In genomic region chr16:88174083-88174721, GRCm38 (mm10) we compare ENCODE assay signal across 12 mouse cellular contexts.
DNase-seq lines count a peak whose midpoint lies in the region; ATAC-seq and TF ChIP-seq lines count a peak whose summit lies in the region.
"Had no signal": no experiment of that assay in that cellular context is flagged by ENCODE, and none has a peak within 500 bp of the region (broad histone marks: within the 10 kb centered on the region; RNA-seq: fewer than 3 reads in every experiment).

No protein-coding gene starts in this region.

- intact Hi-C loops in left cerebral cortex, postnatal 36 days (cut with DNase I) = no loop called here

- no peak; the same call in 1 of the 2 replicates for TF ChIP-seq CTCF in hindbrain, postnatal 0 days (IDR thresholded peaks at IDR 0.05; ENCODE audit: low read depth)

- peak; percentile 89 for ATAC-seq in forebrain, embryonic 15.5 days (replicated peaks)
- no peak for ATAC-seq in forebrain, embryonic 12.5 days (ENCODE audit: low FRiP score)
- peak; percentile 83 for ATAC-seq in hindbrain, postnatal 0 days
- ATAC-seq in activated CD4-positive, CD25-positive, alpha-beta regulatory T cell, adult 4 months = no peak
- ATAC-seq in erythroblast, adult 5-6 weeks (replicated peaks; ENCODE audit: low FRiP score, poor library complexity, severe bottlenecking) = no peak

- H3K27ac ChIP-seq in forebrain, embryonic 15.5 days (replicated peaks) = 0 out of 2 replicates have a peak overlapping the region, but pooled peaks have one; percentile 4
- H3K27ac ChIP-seq in forebrain, embryonic 12.5 days = no peak overlapping the region
- H3K27ac ChIP-seq in hindbrain, postnatal 0 days = peak overlapping the region; percentile 22; the same call in 1 of the 2 replicates
- H3K27ac ChIP-seq: liver, embryonic 15.5 days; stomach, embryonic 15.5 days had no signal

- 25% methylated on average over 9 of the region's 9 CpGs for WGBS in forebrain, embryonic 15.5 days
- WGBS in forebrain, embryonic 12.5 days = 63% methylated on average over 9 of the region's 9 CpGs
- 34% methylated on average over 9 of the region's 9 CpGs for WGBS in hindbrain, postnatal 0 days

- H3K4me2 ChIP-seq in forebrain, embryonic 15.5 days (replicated peaks) = peak overlapping the region; percentile 23
- no peak overlapping the region for H3K4me2 ChIP-seq in forebrain, embryonic 12.5 days
- H3K4me2 ChIP-seq in hindbrain, postnatal 0 days (ENCODE audit: low read depth, low read length) = peak overlapping the region; percentile 27
- H3K4me2 ChIP-seq: liver, embryonic 15.5 days; stomach, embryonic 15.5 days had no signal

- no peaks in the 10 kb centered on the region for H3K36me3 ChIP-seq in forebrain, embryonic 15.5 days
- H3K36me3 ChIP-seq in forebrain, embryonic 12.5 days (replicated peaks) = no peaks in the 10 kb centered on the region
- H3K36me3 ChIP-seq in hindbrain, postnatal 0 days (ENCODE audit: insufficient read depth, low read length) = no peaks in the 10 kb centered on the region
- H3K36me3 ChIP-seq: liver, embryonic 15.5 days; stomach, embryonic 15.5 days had no signal

- H3K4me1 ChIP-seq in forebrain, embryonic 15.5 days = peaks cover 11% of the 10 kb centered on the region
- no peaks in the 10 kb centered on the region for H3K4me1 ChIP-seq in forebrain, embryonic 12.5 days
- no peaks in the 10 kb centered on the region for H3K4me1 ChIP-seq in hindbrain, postnatal 0 days (ENCODE audit: insufficient read depth, low read length)
- H3K4me1 ChIP-seq: liver, embryonic 15.5 days; stomach, embryonic 15.5 days had no signal

- peak; percentile 2 for DNase-seq in cerebellum, adult 8-10 months
- DNase-seq in hindbrain, postnatal 0 days (ENCODE audit: low spot score) = peak; percentile 86
- peak; percentile 19 to 28 for DNase-seq in left cerebral cortex, postnatal 36 days (ENCODE audit: low spot score in 2 of 2)
- no peak for DNase-seq in thymus, postnatal 0 days (ENCODE audit: low spot score)
- DNase-seq: gastrocnemius, postnatal 25 days; kidney, adult 18-20 months had no signal

- H3K9me3 ChIP-seq in forebrain, embryonic 15.5 days = no peaks in the 10 kb centered on the region
- no peaks in the 10 kb centered on the region for H3K9me3 ChIP-seq in forebrain, embryonic 12.5 days
- no peaks in the 10 kb centered on the region for H3K9me3 ChIP-seq in hindbrain, postnatal 0 days (ENCODE audit: low read length)
- H3K9me3 ChIP-seq: liver, embryonic 15.5 days; stomach, embryonic 15.5 days had no signal

- H3K27me3 ChIP-seq in forebrain, embryonic 15.5 days = no peaks in the 10 kb centered on the region
- H3K27me3 ChIP-seq in forebrain, embryonic 12.5 days = no peaks in the 10 kb centered on the region
- H3K27me3 ChIP-seq in hindbrain, postnatal 0 days (ENCODE audit: insufficient read depth, low read length) = no peaks in the 10 kb centered on the region
- H3K27me3 ChIP-seq: liver, embryonic 15.5 days; stomach, embryonic 15.5 days had no signal

- no peak overlapping the region for H3K9ac ChIP-seq in forebrain, embryonic 15.5 days (replicated peaks)
- H3K9ac ChIP-seq in forebrain, embryonic 12.5 days = no peak overlapping the region
- no peak overlapping the region for H3K9ac ChIP-seq in hindbrain, postnatal 0 days (replicated peaks; ENCODE audit: low read length)
- H3K9ac ChIP-seq: liver, embryonic 15.5 days; stomach, embryonic 15.5 days had no signal

- no peak overlapping the region for H3K4me3 ChIP-seq in forebrain, embryonic 15.5 days
- no peak overlapping the region for H3K4me3 ChIP-seq in forebrain, embryonic 12.5 days (replicated peaks)
- no peak overlapping the region for H3K4me3 ChIP-seq in hindbrain, postnatal 0 days (ENCODE audit: low read length)
- H3K4me3 ChIP-seq: liver, embryonic 15.5 days; stomach, embryonic 15.5 days had no signal

Comparison
In these comparisons a context has a peak if more than half of its experiments do, and no peak if none do; other contexts are left out.
1. ATAC-seq: peak in forebrain, embryonic 15.5 days (single experiment) and hindbrain, postnatal 0 days (single experiment); none in forebrain, embryonic 12.5 days (single experiment), activated CD4-positive, CD25-positive, alpha-beta regulatory T cell, adult 4 months (single experiment) and erythroblast, adult 5-6 weeks (single experiment).